Mouse (Mus musculus): Measurements from ENCODE around the gene Enox2.

GRCm38 (mm10) chrX:49309496-49309895 lies 21.4 kb upstream of the Enox2 start:
- no peak for TF ChIP-seq CTCF (IDR thresholded peaks at IDR 0.05; ENCODE audit: extremely low read depth, insufficient read depth, low read length)
- TF ChIP-seq POLR2A (IDR thresholded peaks at IDR 0.05; ENCODE audit: extremely low read depth, insufficient read depth, low read length): no peak
